Mouse (Mus musculus): Measurements from ENCODE around the gene Ptpn23. TPM values are rescaled to one million over a fixed set of nuclear protein-coding genes. Genes with fewer than 3 reads are reported as not detected.

The Ptpn23 gene
- 21.5 and 27.8 TPM in 2 replicates for polyA plus RNA-seq (2015; fragmentation: Nextera tagmentation; extraction: Ambion mirVana)

GRCm38 (mm10) chr9:110408099-110408773 is at the start of gene Ptpn23:
Ptpn23 (minus strand) TSS chr9:110408213.
- no peaks in the 10 kb centered on the region for H3K27me3 ChIP-seq
- 0 out of 2 replicates have a peak, but pooled peaks cover 7% of the 10 kb centered on the region for H3K36me3 ChIP-seq
- under 1% methylated on average over 39 of the region's 39 CpGs for WGBS
- H3K9me3 ChIP-seq: no peaks in the 10 kb centered on the region
- peak; percentile 94 for ATAC-seq (ENCODE audit: low read depth)
- H3K4me1 ChIP-seq (replicated peaks): peaks cover 24% of the 10 kb centered on the region
- H3K4me3 ChIP-seq: peak within 1 kb of the TSS; percentile 83
- peak within 1 kb of the TSS; percentile 95 for H3K9ac ChIP-seq
- H3K27ac ChIP-seq (replicated peaks): peak within 1 kb of the TSS; percentile 90
- peak within 1 kb of the TSS; percentile 92 for H3K4me2 ChIP-seq

GRCm38 (mm10) chr9:110452523-110452922 is 44.5 kb upstream of the Ptpn23 start:
- 87% methylated on average over 3 of the region's 3 CpGs for WGBS
- H3K27ac ChIP-seq (replicated peaks): no peak overlapping the region
- H3K9me3 ChIP-seq: no peaks in the 10 kb centered on the region
- no peak overlapping the region for H3K4me3 ChIP-seq
- no peaks in the 10 kb centered on the region; the same call in 1 of the 2 replicates for H3K4me1 ChIP-seq (replicated peaks)
- no peaks in the 10 kb centered on the region for H3K27me3 ChIP-seq
- H3K4me2 ChIP-seq: no peak overlapping the region
- no peak for ATAC-seq (ENCODE audit: low read depth)
- peaks cover 28% of the 10 kb centered on the region for H3K36me3 ChIP-seq
- H3K9ac ChIP-seq: no peak overlapping the region

GRCm38 (mm10) chr9:110448857-110449617 is 41.0 kb upstream of the Ptpn23 start:
- ATAC-seq (ENCODE audit: low read depth): peak; percentile 86

GRCm38 (mm10) chr9:110448356-110448755 is 40.3 kb upstream of the Ptpn23 start:
- Histone ChIP-seq H3K27ac (replicated peaks) (no peak overlapping the region), H3K9me3 (no peaks in the 10 kb centered on the region), H3K4me1 (replicated peaks) (no peaks in the 10 kb centered on the region; the same call in 1 of the 2 replicates), H3K27me3 (no peaks in the 10 kb centered on the region), H3K36me3 (peaks cover 37% of the 10 kb centered on the region), H3K4me3 (no peak overlapping the region), H3K9ac (0 out of 2 replicates have a peak overlapping the region, but pooled peaks have one; percentile 8), H3K4me2 (no peak overlapping the region)
- no peak; the same call in 1 of the 2 replicates for ATAC-seq (ENCODE audit: low read depth)
- WGBS: 77% methylated on average over 15 of the region's 15 CpGs

More at GRCm38 (mm10) chr9:110448857-110449617, 41.0 kb upstream of the Ptpn23 start:
- 38% methylated on average over 11 of the region's 11 CpGs for WGBS
- Histone ChIP-seq H3K4me2 (no peak overlapping the region), H3K27ac (replicated peaks) (0 out of 2 replicates have a peak overlapping the region, but pooled peaks have one; percentile 23), H3K9me3 (no peaks in the 10 kb centered on the region), H3K36me3 (peaks cover 35% of the 10 kb centered on the region), H3K4me3 (no peak overlapping the region), H3K27me3 (no peaks in the 10 kb centered on the region), H3K4me1 (replicated peaks) (no peaks in the 10 kb centered on the region; the same call in 1 of the 2 replicates), H3K9ac (no peak overlapping the region)

GRCm38 (mm10) chr9:110440559-110440958 is 32.5 kb upstream of the Ptpn23 start:
- H3K4me2 ChIP-seq: no peak overlapping the region
- no peak overlapping the region for H3K4me3 ChIP-seq
- ATAC-seq (ENCODE audit: low read depth): no peak
- H3K27ac ChIP-seq (replicated peaks): no peak overlapping the region
- H3K36me3 ChIP-seq: peaks cover 49% of the 10 kb centered on the region
- H3K27me3 ChIP-seq: no peaks in the 10 kb centered on the region
- no peaks in the 10 kb centered on the region for H3K4me1 ChIP-seq (replicated peaks)
- 82% methylated on average over 6 of the region's 6 CpGs for WGBS
- no peak overlapping the region for H3K9ac ChIP-seq
- H3K9me3 ChIP-seq: no peaks in the 10 kb centered on the region

- Histone ChIP-seq H3K9me3 (no peaks in the 10 kb centered on the region), H3K27ac (replicated peaks) (no peak overlapping the region), H3K27me3 (no peaks in the 10 kb centered on the region), H3K36me3 (peaks cover 54% of the 10 kb centered on the region), H3K4me1 (replicated peaks) (no peaks in the 10 kb centered on the region), H3K9ac (no peak overlapping the region), H3K4me2 (no peak overlapping the region), H3K4me3 (no peak overlapping the region)
- 62% methylated on average over 4 of the region's 5 CpGs for WGBS
- ATAC-seq (ENCODE audit: low read depth): no peak
Observed at GRCm38 (mm10) chr9:110440049-110440448, 32.0 kb upstream of the Ptpn23 start.

GRCm38 (mm10) chr9:110436041-110436440 is 28.0 kb upstream of the Ptpn23 start:
- Histone ChIP-seq H3K9me3 (no peaks in the 10 kb centered on the region), H3K4me3 (no peak overlapping the region), H3K4me1 (replicated peaks) (no peaks in the 10 kb centered on the region), H3K9ac (no peak overlapping the region), H3K27ac (replicated peaks) (no peak overlapping the region), H3K4me2 (no peak overlapping the region), H3K27me3 (no peaks in the 10 kb centered on the region), H3K36me3 (peaks cover 67% of the 10 kb centered on the region)
- no peak for ATAC-seq (ENCODE audit: low read depth)
- WGBS: 93% methylated on average over 11 of the region's 11 CpGs

GRCm38 (mm10) chr9:110433045-110433444 is 25.0 kb upstream of the Ptpn23 start:
- H3K36me3 ChIP-seq: peaks cover 83% of the 10 kb centered on the region

GRCm38 (mm10) chr9:110431241-110431640 is 23.2 kb upstream of the Ptpn23 start:
- no peak overlapping the region for H3K27ac ChIP-seq (replicated peaks)
- no peaks in the 10 kb centered on the region for H3K4me1 ChIP-seq (replicated peaks)
- ATAC-seq (ENCODE audit: low read depth): no peak
- peaks cover 84% of the 10 kb centered on the region for H3K36me3 ChIP-seq
- H3K27me3 ChIP-seq: no peaks in the 10 kb centered on the region
- 76% methylated on average over 8 of the region's 8 CpGs for WGBS
- no peak overlapping the region for H3K4me2 ChIP-seq
- H3K9me3 ChIP-seq: no peaks in the 10 kb centered on the region
- H3K9ac ChIP-seq: no peak overlapping the region
- no peak overlapping the region for H3K4me3 ChIP-seq

More at GRCm38 (mm10) chr9:110433045-110433444, 25.0 kb upstream of the Ptpn23 start:
- no peaks in the 10 kb centered on the region for H3K27me3 ChIP-seq
- no peaks in the 10 kb centered on the region for H3K4me1 ChIP-seq (replicated peaks)
- WGBS: 93% methylated on average over 2 of the region's 2 CpGs
- no peak overlapping the region for H3K9ac ChIP-seq
- no peak overlapping the region for H3K4me2 ChIP-seq
- H3K27ac ChIP-seq (replicated peaks): no peak overlapping the region
- ATAC-seq (ENCODE audit: low read depth): no peak
- H3K9me3 ChIP-seq: no peaks in the 10 kb centered on the region
- no peak overlapping the region for H3K4me3 ChIP-seq

GRCm38 (mm10) chr9:110419511-110420112 is 11.6 kb upstream of the Ptpn23 start, which contains the start of gene Ngp:
Ngp (plus strand) TSS chr9:110419747.
- Histone ChIP-seq H3K27ac (replicated peaks) (no peak within 1 kb of the TSS), H3K27me3 (no peaks in the 10 kb centered on the region), H3K4me3 (no peak within 1 kb of the TSS), H3K9me3 (no peaks in the 10 kb centered on the region), H3K4me2 (no peak within 1 kb of the TSS), H3K36me3 (no peaks in the 10 kb centered on the region), H3K4me1 (replicated peaks) (no peaks in the 10 kb centered on the region), H3K9ac (no peak within 1 kb of the TSS)
- 93% methylated on average over 12 of the region's 12 CpGs for WGBS
- ATAC-seq (ENCODE audit: low read depth): no peak

GRCm38 (mm10) chr9:110413785-110414184 is 5.8 kb upstream of the Ptpn23 start:
- no peaks in the 10 kb centered on the region for H3K27me3 ChIP-seq
- no peak overlapping the region for H3K27ac ChIP-seq (replicated peaks)
- no peak overlapping the region for H3K9ac ChIP-seq
- H3K4me2 ChIP-seq: no peak overlapping the region
- no peaks in the 10 kb centered on the region for H3K36me3 ChIP-seq
- 57% methylated on average over 9 of the region's 9 CpGs for WGBS
- no peaks in the 10 kb centered on the region for H3K9me3 ChIP-seq
- H3K4me1 ChIP-seq (replicated peaks): peaks cover 2% of the 10 kb centered on the region
- no peak overlapping the region for H3K4me3 ChIP-seq
- ATAC-seq (ENCODE audit: low read depth): no peak

- no peak overlapping the region for H3K4me2 ChIP-seq
- no peak for ATAC-seq (ENCODE audit: low read depth)
- no peak overlapping the region for H3K4me3 ChIP-seq
- no peaks in the 10 kb centered on the region for H3K9me3 ChIP-seq
- WGBS: 76% methylated on average over 7 of the region's 7 CpGs
- H3K36me3 ChIP-seq: no peaks in the 10 kb centered on the region
- peaks cover 5% of the 10 kb centered on the region for H3K4me1 ChIP-seq (replicated peaks)
- no peak overlapping the region for H3K27ac ChIP-seq (replicated peaks)
- no peaks in the 10 kb centered on the region for H3K27me3 ChIP-seq
- H3K9ac ChIP-seq: no peak overlapping the region
Observed at GRCm38 (mm10) chr9:110412926-110413325, 4.9 kb upstream of the Ptpn23 start.
